Mouse (Mus musculus): ENCODE measurements around the gene Gpr1. TPM values are rescaled to one million over a fixed set of nuclear protein-coding genes. Genes with fewer than 3 reads are reported as not detected.
"Not testable (repeated sequence)": the region's sequence is repeated elsewhere in the genome, so short reads cannot be mapped to it uniquely, and the experiment has no call there.

Gene Gpr1
- total RNA-seq, 2 experiments from 2014 or later = 0.17 to 0.23 TPM

DNA sequence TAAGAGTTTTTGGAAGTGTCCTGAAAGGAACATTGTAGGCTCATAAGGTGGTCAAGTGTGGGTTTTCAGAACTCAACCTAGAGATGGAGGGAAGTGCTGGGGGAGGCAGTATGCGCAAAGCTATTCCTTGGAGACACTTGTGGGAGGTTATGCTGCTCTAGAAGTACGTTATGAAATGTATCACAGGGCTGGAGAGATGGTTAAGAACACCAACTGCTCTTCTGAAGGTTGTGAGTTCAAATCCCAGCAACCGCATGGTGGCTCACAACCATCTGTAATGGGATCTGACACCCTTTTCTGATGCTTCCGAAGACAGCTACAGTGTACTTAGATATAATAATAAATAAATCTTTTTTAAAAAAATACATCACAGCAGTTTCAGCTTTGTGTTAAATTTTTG lies 34.2 kb downstream of the Gpr1 start:
- DNase-seq = no peak

DNA sequence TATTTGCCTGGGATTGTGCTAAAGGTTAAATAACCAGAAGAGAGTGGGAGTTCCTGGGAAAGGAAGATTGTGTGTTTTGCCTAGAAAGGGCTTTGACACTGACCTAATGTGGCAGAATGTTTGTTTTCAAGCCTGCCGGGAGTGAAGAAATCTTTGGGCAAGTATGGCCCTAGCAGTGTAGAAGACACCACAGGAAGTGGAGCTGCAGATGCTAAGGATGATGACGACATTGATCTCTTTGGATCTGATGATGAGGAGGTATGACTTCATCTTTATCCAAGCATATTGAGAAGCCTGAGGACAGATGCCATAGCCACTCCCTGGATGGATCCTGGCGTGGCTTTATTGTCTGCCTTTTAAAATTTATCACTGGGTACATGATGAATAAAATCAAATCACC lies 36.0 kb downstream of the Gpr1 start:
- DNase-seq = no peak

DNA sequence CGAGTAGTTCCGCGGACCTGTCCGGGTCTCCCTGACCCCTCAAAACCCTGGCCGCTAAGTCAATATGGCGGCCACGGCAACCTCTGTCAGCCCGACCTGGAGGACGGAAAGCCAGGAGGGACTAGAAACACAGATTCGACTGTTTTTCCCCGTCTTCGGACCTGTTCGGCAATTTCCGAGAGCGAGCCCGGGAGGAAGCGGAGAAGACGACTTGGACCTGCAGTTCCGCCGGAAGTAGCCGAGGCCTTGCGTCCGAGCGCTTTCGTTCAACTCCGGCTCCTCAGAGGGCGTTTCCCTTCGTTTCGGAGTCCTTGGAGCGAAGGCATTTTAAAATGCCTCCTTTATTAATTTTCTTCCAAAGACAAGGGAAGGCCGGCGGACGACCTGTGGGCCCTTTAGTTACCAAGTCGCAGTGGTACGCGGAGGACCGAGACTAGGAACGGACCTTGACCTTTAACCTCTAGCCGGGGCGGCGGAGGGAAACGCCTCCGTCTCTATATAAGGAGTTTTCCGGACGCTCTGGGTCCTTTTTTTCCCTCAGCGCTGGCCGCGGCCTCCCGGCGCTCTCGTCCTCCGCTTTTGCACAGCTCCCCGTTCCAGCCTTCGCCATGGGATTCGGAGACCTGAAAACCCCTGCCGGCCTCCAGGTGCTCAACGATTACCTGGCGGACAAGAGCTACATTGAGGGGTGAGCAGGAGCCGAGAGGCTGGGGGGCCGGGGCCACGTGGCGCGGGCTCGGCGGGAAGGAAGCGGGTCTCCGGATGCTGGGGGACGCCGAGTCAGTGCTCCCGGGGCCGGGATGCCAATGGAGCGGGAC lies 37.5 kb downstream of the Gpr1 start, which contains the start of the genes Eef1b2 and Ndufs1:
TSS of gene Eef1b2 (plus strand) at position 222 of the 818 bp plus-strand sequence.
TSS of gene Ndufs1 (minus strand) at position 230 of the 818 bp plus-strand sequence.
- DNase-seq = peak; percentile 97 to 98

- DNase-seq = no peak
Measured at GRCm38 (mm10) chr1:63176259-63176603, 38.1 kb downstream of the Gpr1 start.

GRCm38 (mm10) chr1:63175853-63176252 lies 38.5 kb downstream of the Gpr1 start:
- DNase-seq = no peak

- no peak for DNase-seq
Measured at GRCm38 (mm10) chr1:63168638-63169037, 45.7 kb downstream of the Gpr1 start.

DNA sequence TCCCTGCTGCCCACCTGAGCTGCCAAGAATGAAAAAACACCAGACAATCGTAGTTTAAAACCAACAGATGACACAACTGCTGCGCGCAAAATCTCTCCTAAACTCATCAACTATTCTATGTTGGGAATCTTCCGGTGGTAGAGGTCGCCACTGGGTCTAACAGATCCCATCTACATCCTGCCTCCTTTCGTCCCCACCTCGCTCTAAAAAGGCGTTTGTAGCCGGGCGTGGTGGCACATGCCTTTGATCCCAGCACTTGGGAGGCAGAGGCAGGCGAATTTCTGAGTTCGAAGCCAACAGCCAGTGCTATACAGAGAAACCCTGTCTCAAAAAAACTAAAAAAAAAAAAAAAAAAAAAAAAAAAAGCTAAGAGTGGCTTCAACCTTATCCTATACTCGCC lies 74.1 kb downstream of the Gpr1 start:
- no peak for DNase-seq

DNA sequence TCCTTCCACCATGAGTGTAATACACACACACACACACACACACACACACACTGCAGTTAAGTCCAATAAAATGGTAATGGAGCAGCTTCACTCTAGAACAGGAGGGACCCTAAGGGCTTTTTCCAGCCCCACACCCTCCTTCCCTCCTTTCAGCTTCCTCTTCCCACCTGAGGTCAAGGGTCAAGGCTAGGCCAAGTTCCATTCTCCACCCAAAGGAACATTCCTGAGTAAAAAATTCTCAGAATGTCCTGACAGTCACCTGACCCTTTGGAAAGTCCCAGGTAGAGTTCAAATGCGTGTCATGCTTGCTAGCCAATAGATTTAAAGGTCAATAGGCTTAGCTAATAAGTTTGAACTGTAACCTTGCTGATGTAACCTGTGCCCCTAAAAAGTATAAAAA lies 75.8 kb downstream of the Gpr1 start:
- DNase-seq = not testable (repeated sequence)

DNA sequence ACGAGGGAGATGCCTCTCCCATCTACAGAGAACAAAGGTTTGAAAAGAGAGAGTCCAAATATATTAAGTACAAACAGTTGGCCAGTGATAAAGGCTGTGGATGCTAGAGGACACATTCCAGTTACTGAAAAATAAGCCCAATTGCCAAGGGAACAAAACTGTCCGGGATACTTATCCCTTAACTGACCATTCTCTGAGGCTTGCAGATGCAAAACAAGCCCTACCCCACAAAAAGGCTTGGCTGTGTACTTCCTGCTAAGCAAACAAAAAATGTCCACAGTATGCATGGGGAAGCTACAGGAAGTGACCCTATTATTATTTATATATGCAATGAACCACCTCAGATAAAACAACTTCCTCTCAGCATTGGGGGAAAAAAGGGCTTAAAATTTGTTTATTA lies 76.4 kb downstream of the Gpr1 start:
- no peak for DNase-seq

- no peak for DNase-seq
Measured at GRCm38 (mm10) chr1:63134530-63134929, 79.8 kb downstream of the Gpr1 start.

Small RNAs within 50 kb of the gene (microRNA-seq; reads per million reads assigned to microRNA genes)
- gene Gm24557 = not detected
- not detected for gene Gm27512

Other genes with a start within 250 kb of the Gpr1 start
- gene Ino80d, start 99.9 kb downstream of the Gpr1 start, total RNA-seq (2021) = 10 to 100 TPM; 27.3 to 29.2 TPM
- 100 to 1,000 TPM; 624 to 648 TPM for gene Eef1b2, start 37.7 kb downstream of the Gpr1 start, total RNA-seq (2021)
- gene Ndufs1, start 37.7 kb downstream of the Gpr1 start, total RNA-seq (2021) = 100 to 1,000 TPM; 264 to 289 TPM
- 10 to 100 TPM; 10.9 to 18.3 TPM for gene Zdbf2, start 58.7 kb upstream of the Gpr1 start, total RNA-seq (2021)
- gene Adam23, start 231.3 kb upstream of the Gpr1 start, total RNA-seq (2021) = 10 to 100 TPM; 10.1 to 12.9 TPM

Measured in adrenal gland, postnatal 36 days (tissue).